Mouse (Mus musculus): ENCODE results near the gene Grin3b. TPM values are rescaled to one million over a fixed set of nuclear protein-coding genes. Genes with fewer than 3 reads are reported as not detected.

The Grin3b gene
- polyA plus RNA-seq, 1 experiment from 2014 or later = 0.17 TPM

DNA sequence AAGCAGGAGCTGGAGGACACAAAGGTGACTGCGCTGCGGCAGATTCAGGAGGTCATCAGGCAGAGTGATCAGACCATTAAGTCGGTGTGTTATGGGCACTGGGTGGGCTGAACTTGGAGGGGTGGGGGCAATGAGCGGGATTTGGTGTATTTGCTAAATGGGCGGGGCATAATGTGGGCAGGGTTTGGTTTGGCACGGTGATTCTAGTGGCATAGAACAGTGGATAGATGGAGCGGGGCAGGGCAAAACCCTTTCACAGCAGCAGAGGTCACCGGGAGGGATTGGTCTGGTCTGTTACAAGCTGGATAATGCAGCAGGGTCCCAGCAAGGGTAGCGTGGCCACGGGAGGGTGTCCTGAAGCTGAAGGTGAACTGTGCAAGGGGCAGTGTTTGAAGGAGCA, 54.9 kb downstream of the Grin3b start:
- Histone ChIP-seq H3K27ac (replicated peaks) (no peak overlapping the region), H3K27me3 (ENCODE audit: control insufficient read depth, insufficient read depth, low read length) (no peaks in the 10 kb centered on the region), H3K9me3 (ENCODE audit: control insufficient read depth, low read length) (no peaks in the 10 kb centered on the region), H3K36me3 (ENCODE audit: control insufficient read depth, insufficient read depth, low read length) (no peaks in the 10 kb centered on the region), H3K4me2 (replicated peaks; ENCODE audit: low read depth) (no peak overlapping the region), H3K4me3 (ENCODE audit: low read depth, low read length) (no peak overlapping the region), H3K9ac (ENCODE audit: low read length) (no peak overlapping the region), H3K4me1 (replicated peaks; ENCODE audit: control insufficient read depth, insufficient read depth) (no peaks in the 10 kb centered on the region)
- 0 out of 2 replicates have a peak, but pooled peaks have one; percentile 1 for ATAC-seq (ENCODE audit: low FRiP score, low TSS enrichment)
- DNase-seq (ENCODE audit: low spot score) = no peak
- 65% methylated on average over 10 of the region's 10 CpGs for WGBS
- TF ChIP-seq CTCF (IDR thresholded peaks at IDR 0.05; ENCODE audit: low read depth) (no peak), EP300 (optimal IDR thresholded peaks at IDR 0.05) (no peak)

DNA sequence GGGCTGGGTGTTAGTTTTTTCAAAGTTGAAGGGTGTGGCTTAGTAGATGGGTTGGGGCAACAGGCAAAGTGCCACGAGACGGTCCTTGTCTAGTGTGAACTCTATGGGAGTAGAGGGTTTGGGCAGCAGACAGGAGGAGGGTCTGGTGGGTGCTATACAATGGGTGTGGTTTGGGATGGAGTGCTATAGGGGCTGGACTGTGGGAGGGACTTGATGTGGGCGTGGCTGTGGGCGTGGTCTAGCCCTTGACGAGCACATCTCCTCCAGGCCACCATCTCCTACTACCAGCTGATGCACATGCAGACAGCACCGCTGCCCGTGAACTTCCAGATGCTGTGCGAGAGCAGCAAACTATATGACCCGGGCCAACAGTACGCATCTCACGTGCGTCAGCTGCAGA, 55.4 kb downstream of the Grin3b start:
- ATAC-seq (ENCODE audit: low FRiP score, low TSS enrichment) = peak; percentile 4; the same call in 1 of the 2 replicates

More for the DNA sequence above, 55.4 kb downstream of the Grin3b start:
- WGBS = 51% methylated on average over 12 of the region's 12 CpGs
- no peak overlapping the region for H3K4me3 ChIP-seq (ENCODE audit: low read depth, low read length)
- H3K27ac ChIP-seq (replicated peaks) = no peak overlapping the region
- H3K36me3 ChIP-seq (ENCODE audit: control insufficient read depth, insufficient read depth, low read length) = no peaks in the 10 kb centered on the region
- no peaks in the 10 kb centered on the region for H3K4me1 ChIP-seq (replicated peaks; ENCODE audit: control insufficient read depth, insufficient read depth)
- no peak for DNase-seq (ENCODE audit: low spot score)
- TF ChIP-seq CTCF (IDR thresholded peaks at IDR 0.05; ENCODE audit: low read depth) (no peak), EP300 (optimal IDR thresholded peaks at IDR 0.05) (no peak)
- no peaks in the 10 kb centered on the region for H3K9me3 ChIP-seq (ENCODE audit: control insufficient read depth, low read length)
- no peak overlapping the region for H3K4me2 ChIP-seq (replicated peaks; ENCODE audit: low read depth)
- H3K27me3 ChIP-seq (ENCODE audit: control insufficient read depth, insufficient read depth, low read length) = no peaks in the 10 kb centered on the region
- no peak overlapping the region for H3K9ac ChIP-seq (ENCODE audit: low read length)

Other genes with a start within 250 kb of the Grin3b start
- gene Polrmt, start 224.1 kb upstream of the Grin3b start, polyA plus RNA-seq (2015; fragmentation: Nextera tagmentation; extraction: Ambion mirVana) = 16.5 and 20.6 TPM in 2 replicates
- 13.5 and 14.9 TPM in 2 replicates for gene Fgf22, start 215.6 kb upstream of the Grin3b start, polyA plus RNA-seq (2015; fragmentation: Nextera tagmentation; extraction: Ambion mirVana)
- 60.0 and 68.6 TPM in 2 replicates for gene Rnf126, start 203.8 kb upstream of the Grin3b start, polyA plus RNA-seq (2015; fragmentation: Nextera tagmentation; extraction: Ambion mirVana)
- 14.1 and 17.6 TPM in 2 replicates for gene Fstl3, start 193.4 kb upstream of the Grin3b start, polyA plus RNA-seq (2015; fragmentation: Nextera tagmentation; extraction: Ambion mirVana)
- gene Prss57, start 179.8 kb upstream of the Grin3b start, polyA plus RNA-seq (2015; fragmentation: Nextera tagmentation; extraction: Ambion mirVana) = 0.04 and 0.15 TPM in 2 replicates
- gene Palm, start 177.1 kb upstream of the Grin3b start, polyA plus RNA-seq (2015; fragmentation: Nextera tagmentation; extraction: Ambion mirVana) = 27.8 and 29.1 TPM in 2 replicates
- 57.6 and 58.0 TPM in 2 replicates for gene Misp, start 149.7 kb upstream of the Grin3b start, polyA plus RNA-seq (2015; fragmentation: Nextera tagmentation; extraction: Ambion mirVana)
- gene Ptbp1, start 116.3 kb upstream of the Grin3b start, polyA plus RNA-seq (2015; fragmentation: Nextera tagmentation; extraction: Ambion mirVana) = 99.3 and 103 TPM in 2 replicates
- 0.86 and 0.87 TPM in 2 replicates for gene Prtn3, start 96.2 kb upstream of the Grin3b start, polyA plus RNA-seq (2015; fragmentation: Nextera tagmentation; extraction: Ambion mirVana)
- gene Plppr3, start 96.1 kb upstream of the Grin3b start, polyA plus RNA-seq (2015; fragmentation: Nextera tagmentation; extraction: Ambion mirVana) = 5.5 and 7.0 TPM in 2 replicates
- 0.30 and 0.55 TPM in 2 replicates for gene Elane, start 84.5 kb upstream of the Grin3b start, polyA plus RNA-seq (2015; fragmentation: Nextera tagmentation; extraction: Ambion mirVana)
- gene Cfd, start 79.9 kb upstream of the Grin3b start, polyA plus RNA-seq (2015; fragmentation: Nextera tagmentation; extraction: Ambion mirVana) = not detected in 2 replicates
- gene Med16, start 61.8 kb upstream of the Grin3b start, polyA plus RNA-seq (2015; fragmentation: Nextera tagmentation; extraction: Ambion mirVana) = 25.6 and 29.7 TPM in 2 replicates
- gene Gm26602, start 59.9 kb upstream of the Grin3b start, polyA plus RNA-seq (2015; fragmentation: Nextera tagmentation; extraction: Ambion mirVana) = 8.9 and 18.0 TPM in 2 replicates
- 0.79 and 0.99 TPM in 2 replicates for gene Kiss1r, start 53.7 kb upstream of the Grin3b start, polyA plus RNA-seq (2015; fragmentation: Nextera tagmentation; extraction: Ambion mirVana)
- 160 and 174 TPM in 2 replicates for gene R3hdm4, start 49.5 kb upstream of the Grin3b start, polyA plus RNA-seq (2015; fragmentation: Nextera tagmentation; extraction: Ambion mirVana)
- 3.2 and 3.5 TPM in 2 replicates for gene Arid3a, start 43.7 kb upstream of the Grin3b start, polyA plus RNA-seq (2015; fragmentation: Nextera tagmentation; extraction: Ambion mirVana)
- 46.9 and 50.3 TPM in 2 replicates for gene Wdr18, start 10.6 kb upstream of the Grin3b start, polyA plus RNA-seq (2015; fragmentation: Nextera tagmentation; extraction: Ambion mirVana)
- gene Tmem259, start 13.6 kb downstream of the Grin3b start, polyA plus RNA-seq (2015; fragmentation: Nextera tagmentation; extraction: Ambion mirVana) = 18.5 and 19.1 TPM in 2 replicates
- 236 and 245 TPM in 2 replicates for gene Cnn2, start 17.9 kb downstream of the Grin3b start, polyA plus RNA-seq (2015; fragmentation: Nextera tagmentation; extraction: Ambion mirVana)
- gene Abca7, start 25.8 kb downstream of the Grin3b start, polyA plus RNA-seq (2015; fragmentation: Nextera tagmentation; extraction: Ambion mirVana) = 2.6 and 3.2 TPM in 2 replicates
- 2.0 TPM in 2 replicates for gene Arhgap45, start 45.9 kb downstream of the Grin3b start, polyA plus RNA-seq (2015; fragmentation: Nextera tagmentation; extraction: Ambion mirVana)
- 121 and 122 TPM in 2 replicates for gene Polr2e, start 69.1 kb downstream of the Grin3b start, polyA plus RNA-seq (2015; fragmentation: Nextera tagmentation; extraction: Ambion mirVana)
- 435 and 445 TPM in 2 replicates for gene Gpx4, start 76.5 kb downstream of the Grin3b start, polyA plus RNA-seq (2015; fragmentation: Nextera tagmentation; extraction: Ambion mirVana)
- gene Sbno2, start 134.9 kb downstream of the Grin3b start, polyA plus RNA-seq (2015; fragmentation: Nextera tagmentation; extraction: Ambion mirVana) = 10.7 and 11.0 TPM in 2 replicates
- gene Stk11, start 145.1 kb downstream of the Grin3b start, polyA plus RNA-seq (2015; fragmentation: Nextera tagmentation; extraction: Ambion mirVana) = 10.3 and 11.2 TPM in 2 replicates
- gene Atp5d, start 167.9 kb downstream of the Grin3b start, polyA plus RNA-seq (2015; fragmentation: Nextera tagmentation; extraction: Ambion mirVana) = 679 and 705 TPM in 2 replicates
- 4.2 and 4.3 TPM in 2 replicates for gene Cbarp, start 170.1 kb downstream of the Grin3b start, polyA plus RNA-seq (2015; fragmentation: Nextera tagmentation; extraction: Ambion mirVana)
- gene Midn, start 177.6 kb downstream of the Grin3b start, polyA plus RNA-seq (2015; fragmentation: Nextera tagmentation; extraction: Ambion mirVana) = 8.5 and 9.6 TPM in 2 replicates
- gene Cirbp, start 195.3 kb downstream of the Grin3b start, polyA plus RNA-seq (2015; fragmentation: Nextera tagmentation; extraction: Ambion mirVana) = 237 and 244 TPM in 2 replicates
- gene 1600002K03Rik, start 202.2 kb downstream of the Grin3b start, polyA plus RNA-seq (2015; fragmentation: Nextera tagmentation; extraction: Ambion mirVana) = 13.9 and 14.1 TPM in 2 replicates
- 6.5 and 7.2 TPM in 2 replicates for gene Efna2, start 208.8 kb downstream of the Grin3b start, polyA plus RNA-seq (2015; fragmentation: Nextera tagmentation; extraction: Ambion mirVana)